Mouse (Mus musculus): ENCODE data around the gene Ciita. TPM values are rescaled to one million over a fixed set of nuclear protein-coding genes. Genes with fewer than 3 reads are reported as not detected.

Ciita gene
- polyA plus RNA-seq, 1 experiment from 2014 or later = 0.15 TPM

GRCm38 (mm10) chr16:10486993-10487392 lies 7.1 kb downstream of the Ciita start:
- WGBS = 78% methylated on average over 3 of the region's 3 CpGs
- Histone ChIP-seq H3K27ac (ENCODE audit: low read depth, low read length) (no peak overlapping the region), H3K9ac (ENCODE audit: low read length) (no peak overlapping the region)

GRCm38 (mm10) chr16:10487895-10488493 lies 8.1 kb downstream of the Ciita start:
- Histone ChIP-seq H3K36me3 (ENCODE audit: control insufficient read depth, insufficient read depth, low read length) (no peaks in the 10 kb centered on the region), H3K4me1 (ENCODE audit: control insufficient read depth, insufficient read depth, low read length) (no peaks in the 10 kb centered on the region), H3K4me2 (ENCODE audit: low read length) (no peak overlapping the region), H3K4me3 (ENCODE audit: low read depth, low read length) (no peak overlapping the region), H3K27me3 (replicated peaks; ENCODE audit: control insufficient read depth, insufficient read depth, low read length) (no peaks in the 10 kb centered on the region), H3K9ac (ENCODE audit: low read length) (no peak overlapping the region), H3K27ac (ENCODE audit: low read depth, low read length) (no peak overlapping the region), H3K9me3 (replicated peaks; ENCODE audit: control insufficient read depth, low read length) (no peaks in the 10 kb centered on the region)
- WGBS = 91% methylated on average over 8 of the region's 8 CpGs
- no peak for DNase-seq (ENCODE audit: low spot score)
- no peak for ATAC-seq

More at GRCm38 (mm10) chr16:10486993-10487392, 7.1 kb downstream of the Ciita start:
- H3K36me3 ChIP-seq (ENCODE audit: control insufficient read depth, insufficient read depth, low read length) = no peaks in the 10 kb centered on the region
- ATAC-seq = no peak
- no peak overlapping the region for H3K4me3 ChIP-seq (ENCODE audit: low read depth, low read length)
- DNase-seq (ENCODE audit: low spot score) = no peak
- H3K4me1 ChIP-seq (ENCODE audit: control insufficient read depth, insufficient read depth, low read length) = no peaks in the 10 kb centered on the region
- H3K4me2 ChIP-seq (ENCODE audit: low read length) = no peak overlapping the region
- no peaks in the 10 kb centered on the region for H3K9me3 ChIP-seq (replicated peaks; ENCODE audit: control insufficient read depth, low read length)
- H3K27me3 ChIP-seq (replicated peaks; ENCODE audit: control insufficient read depth, insufficient read depth, low read length) = no peaks in the 10 kb centered on the region

DNA sequence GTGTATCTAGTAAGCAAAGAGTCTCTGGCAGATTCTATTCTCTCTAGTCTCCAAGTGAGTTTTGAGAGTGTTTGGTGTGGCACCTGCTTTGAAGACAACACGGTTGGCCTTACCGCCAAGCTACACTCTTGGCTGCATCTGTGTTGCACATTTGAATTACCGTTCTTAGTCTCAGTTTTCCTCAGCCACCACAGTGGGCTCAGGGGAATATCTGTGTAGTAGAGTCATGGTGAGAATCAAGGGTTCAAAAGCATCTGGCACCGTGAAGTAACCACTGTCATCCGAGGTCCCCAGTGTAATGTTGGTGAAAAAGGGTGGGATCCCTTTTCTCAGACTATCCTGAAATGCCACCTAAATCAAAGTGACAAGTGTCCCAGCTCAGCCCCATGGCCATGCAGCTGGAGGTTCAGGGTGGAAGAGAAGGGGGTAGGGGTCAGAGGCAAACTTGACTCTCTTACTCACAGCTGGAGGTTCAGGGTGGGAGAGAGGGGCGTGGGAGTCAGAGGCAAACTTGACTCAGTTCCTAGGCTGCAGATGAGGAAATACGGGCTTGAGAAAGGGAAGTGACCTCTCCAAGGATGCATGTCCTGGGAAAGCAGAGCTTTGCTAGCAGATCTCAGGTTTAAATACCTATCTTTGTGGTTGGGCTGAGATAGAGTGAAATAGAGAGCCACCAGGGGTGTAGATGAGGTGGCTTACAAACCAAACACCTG lies 9.1 kb downstream of the Ciita start:
- ATAC-seq = no peak
- H3K9me3 ChIP-seq (replicated peaks; ENCODE audit: control insufficient read depth, low read length) = no peaks in the 10 kb centered on the region
- no peak overlapping the region for H3K9ac ChIP-seq (ENCODE audit: low read length)
- no peak overlapping the region for H3K4me2 ChIP-seq (ENCODE audit: low read length)
- no peak overlapping the region for H3K27ac ChIP-seq (ENCODE audit: low read depth, low read length)
- 86% methylated on average over 7 of the region's 7 CpGs for WGBS
- no peaks in the 10 kb centered on the region for H3K36me3 ChIP-seq (ENCODE audit: control insufficient read depth, insufficient read depth, low read length)
- H3K4me3 ChIP-seq (ENCODE audit: low read depth, low read length) = no peak overlapping the region
- no peak for DNase-seq (ENCODE audit: low spot score)
- H3K4me1 ChIP-seq (ENCODE audit: control insufficient read depth, insufficient read depth, low read length) = no peaks in the 10 kb centered on the region
- no peaks in the 10 kb centered on the region for H3K27me3 ChIP-seq (replicated peaks; ENCODE audit: control insufficient read depth, insufficient read depth, low read length)

DNA sequence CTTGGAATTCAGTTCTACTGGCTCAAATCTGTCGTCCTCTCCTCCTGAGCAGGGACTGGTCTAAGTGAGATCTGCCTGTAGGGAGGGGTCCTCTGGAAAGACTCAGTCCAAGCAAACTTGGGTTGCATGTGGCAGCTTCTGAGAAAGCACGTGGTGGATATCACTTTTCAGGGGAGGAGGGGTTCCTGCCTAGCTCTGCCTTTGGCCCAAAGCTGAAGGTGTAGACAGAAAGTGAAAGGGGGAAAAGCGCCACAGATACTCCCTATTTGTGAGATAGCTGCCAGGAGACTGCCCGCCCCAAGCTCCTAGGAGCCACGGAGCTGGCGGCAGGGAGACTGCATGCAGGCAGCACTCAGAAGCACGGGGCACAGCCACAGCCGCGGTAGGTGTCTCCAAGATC lies 9.6 kb downstream of the Ciita start:
- H3K4me2 ChIP-seq (ENCODE audit: low read length) = peak overlapping the region; percentile 29; the same call in 1 of the 2 replicates
- DNase-seq (ENCODE audit: low spot score) (no peak), ATAC-seq (no peak)
- no peaks in the 10 kb centered on the region for H3K9me3 ChIP-seq (replicated peaks; ENCODE audit: control insufficient read depth, low read length)
- H3K4me1 ChIP-seq (ENCODE audit: control insufficient read depth, insufficient read depth, low read length) = no peaks in the 10 kb centered on the region
- no peak overlapping the region for H3K4me3 ChIP-seq (ENCODE audit: low read depth, low read length)
- WGBS = 7% methylated on average over 9 of the region's 9 CpGs
- no peaks in the 10 kb centered on the region for H3K36me3 ChIP-seq (ENCODE audit: control insufficient read depth, insufficient read depth, low read length)
- no peak overlapping the region for H3K9ac ChIP-seq (ENCODE audit: low read length)
- H3K27me3 ChIP-seq (replicated peaks; ENCODE audit: control insufficient read depth, insufficient read depth, low read length) = no peaks in the 10 kb centered on the region
- no peak overlapping the region for H3K27ac ChIP-seq (ENCODE audit: low read depth, low read length)

DNA sequence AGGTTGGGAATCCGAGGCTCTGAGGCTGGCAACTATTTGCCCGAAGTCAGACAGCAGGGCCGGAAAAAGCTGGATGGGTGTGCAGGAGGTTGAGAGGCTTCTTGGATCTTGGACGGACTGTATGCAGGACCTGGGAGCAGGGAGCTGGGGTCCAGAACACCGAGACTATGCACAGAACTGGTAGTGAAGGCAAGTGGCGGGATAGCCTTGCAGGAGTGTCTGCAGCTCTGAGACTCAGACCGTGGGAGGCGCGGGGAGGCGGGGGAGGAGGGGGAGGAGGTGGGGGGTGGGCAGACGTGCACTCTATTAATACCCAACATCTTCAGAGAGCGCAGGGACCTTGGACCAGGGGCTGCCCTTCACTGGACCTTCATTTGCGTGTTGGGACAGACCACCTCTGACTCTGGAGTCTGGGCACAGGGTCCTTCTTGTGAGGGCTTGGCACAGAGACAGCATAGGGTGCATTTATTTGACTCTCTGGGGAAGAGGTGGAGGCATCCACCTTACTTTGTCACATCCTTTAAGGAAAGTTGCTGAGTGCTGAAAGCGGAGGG lies 10.1 kb downstream of the Ciita start:
- 23% methylated on average over 12 of the region's 14 CpGs for WGBS
- H3K4me3 ChIP-seq (ENCODE audit: low read depth, low read length) = no peak overlapping the region
- no peak for DNase-seq (ENCODE audit: low spot score)

GRCm38 (mm10) chr16:10490503-10491150 lies 10.8 kb downstream of the Ciita start:
- Histone ChIP-seq H3K27me3 (replicated peaks; ENCODE audit: control insufficient read depth, insufficient read depth, low read length) (no peaks in the 10 kb centered on the region), H3K9me3 (replicated peaks; ENCODE audit: control insufficient read depth, low read length) (no peaks in the 10 kb centered on the region), H3K36me3 (ENCODE audit: control insufficient read depth, insufficient read depth, low read length) (no peaks in the 10 kb centered on the region), H3K27ac (ENCODE audit: low read depth, low read length) (no peak overlapping the region), H3K4me1 (ENCODE audit: control insufficient read depth, insufficient read depth, low read length) (no peaks in the 10 kb centered on the region), H3K4me3 (ENCODE audit: low read depth, low read length) (no peak overlapping the region), H3K4me2 (ENCODE audit: low read length) (no peak overlapping the region), H3K9ac (ENCODE audit: low read length) (no peak overlapping the region)
- ATAC-seq = no peak
- no peak for DNase-seq (ENCODE audit: low spot score)
- 89% methylated on average over 18 of the region's 18 CpGs for WGBS

More for the DNA sequence above, 10.1 kb downstream of the Ciita start:
- H3K4me2 ChIP-seq (ENCODE audit: low read length) = peak overlapping the region; percentile 29; the same call in 1 of the 2 replicates
- H3K36me3 ChIP-seq (ENCODE audit: control insufficient read depth, insufficient read depth, low read length) = no peaks in the 10 kb centered on the region
- H3K9me3 ChIP-seq (replicated peaks; ENCODE audit: control insufficient read depth, low read length) = no peaks in the 10 kb centered on the region
- H3K27me3 ChIP-seq (replicated peaks; ENCODE audit: control insufficient read depth, insufficient read depth, low read length) = no peaks in the 10 kb centered on the region
- ATAC-seq = no peak
- no peaks in the 10 kb centered on the region for H3K4me1 ChIP-seq (ENCODE audit: control insufficient read depth, insufficient read depth, low read length)
- H3K9ac ChIP-seq (ENCODE audit: low read length) = no peak overlapping the region
- no peak overlapping the region for H3K27ac ChIP-seq (ENCODE audit: low read depth, low read length)

- Histone ChIP-seq H3K27me3 (replicated peaks; ENCODE audit: control insufficient read depth, insufficient read depth, low read length) (no peaks in the 10 kb centered on the region), H3K9me3 (replicated peaks; ENCODE audit: control insufficient read depth, low read length) (no peaks in the 10 kb centered on the region), H3K4me3 (ENCODE audit: low read depth, low read length) (no peak overlapping the region), H3K4me2 (ENCODE audit: low read length) (no peak overlapping the region), H3K9ac (ENCODE audit: low read length) (no peak overlapping the region), H3K27ac (ENCODE audit: low read depth, low read length) (no peak overlapping the region), H3K4me1 (ENCODE audit: control insufficient read depth, insufficient read depth, low read length) (no peaks in the 10 kb centered on the region), H3K36me3 (ENCODE audit: control insufficient read depth, insufficient read depth, low read length) (no peaks in the 10 kb centered on the region)
- ATAC-seq (no peak), DNase-seq (ENCODE audit: low spot score) (no peak)
- WGBS = 86% methylated on average over 4 of the region's 4 CpGs
These were observed 11.9 kb downstream of the Ciita start for GRCm38 (mm10) chr16:10491716-10492115.

DNA sequence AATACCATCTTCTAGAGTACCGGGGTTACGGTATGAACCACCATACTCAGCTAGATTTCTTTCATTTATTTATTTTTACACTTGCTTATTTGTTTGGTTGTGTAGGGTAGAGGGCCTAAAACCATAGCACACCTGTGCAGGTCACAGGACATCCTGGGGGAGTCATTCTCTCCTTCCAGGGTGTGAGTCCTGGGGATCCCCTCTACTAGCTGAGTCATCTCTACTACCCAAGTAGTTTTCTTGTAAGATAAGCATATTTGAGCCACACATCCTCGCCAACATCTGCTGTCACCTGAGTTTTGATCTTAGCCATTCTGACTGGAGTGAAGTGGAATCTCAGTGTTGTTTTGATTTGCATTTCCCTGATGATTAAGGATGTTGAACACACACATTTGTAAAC lies 12.7 kb downstream of the Ciita start:
- no peaks in the 10 kb centered on the region for H3K9me3 ChIP-seq (replicated peaks; ENCODE audit: control insufficient read depth, low read length)
- 83% methylated on average over 3 of the region's 3 CpGs for WGBS

More for the DNA sequence above, 12.7 kb downstream of the Ciita start:
- H3K4me2 ChIP-seq (ENCODE audit: low read length) = no peak overlapping the region
- no peak overlapping the region for H3K27ac ChIP-seq (ENCODE audit: low read depth, low read length)
- H3K36me3 ChIP-seq (ENCODE audit: control insufficient read depth, insufficient read depth, low read length) = no peaks in the 10 kb centered on the region
- no peak overlapping the region for H3K9ac ChIP-seq (ENCODE audit: low read length)
- H3K27me3 ChIP-seq (replicated peaks; ENCODE audit: control insufficient read depth, insufficient read depth, low read length) = no peaks in the 10 kb centered on the region
- DNase-seq (ENCODE audit: low spot score) (no peak), ATAC-seq (no peak)
- H3K4me3 ChIP-seq (ENCODE audit: low read depth, low read length) = no peak overlapping the region
- no peaks in the 10 kb centered on the region for H3K4me1 ChIP-seq (ENCODE audit: control insufficient read depth, insufficient read depth, low read length)

Data from forebrain, embryonic 14.5 days (tissue).